Mouse (Mus musculus) C2C12 (cell line): Measurements from ENCODE around the gene Wsb1.

Experiments
- CTCF ChIP-seq: IDR thresholded peaks from one replicate; pipeline ENCODE4 v1.5.1; 2011; ENCODE audit not compliant: control insufficient read depth, insufficient read depth, insufficient read length
- MAX ChIP-seq: IDR thresholded peaks from one replicate; pipeline ENCODE4 v1.6.1; 2011; ENCODE audit warnings: mild to moderate bottlenecking, control low read depth
- MYOD1 ChIP-seq: IDR thresholded peaks from one replicate; pipeline ENCODE4 v1.6.1; 2011; ENCODE audit warnings: low read depth; ENCODE audit not compliant: control insufficient read depth, insufficient read length
- MYOG ChIP-seq: IDR thresholded peaks from one replicate; pipeline ENCODE4 v1.6.1; 2011; ENCODE audit not compliant: control insufficient read depth, insufficient read length; ENCODE audit errors: extremely low read depth
- USF1 ChIP-seq: IDR thresholded peaks from one replicate; pipeline ENCODE4 v1.6.1; 2011; ENCODE audit warnings: low read depth, mild to moderate bottlenecking, control low read depth, moderate library complexity

DNA sequence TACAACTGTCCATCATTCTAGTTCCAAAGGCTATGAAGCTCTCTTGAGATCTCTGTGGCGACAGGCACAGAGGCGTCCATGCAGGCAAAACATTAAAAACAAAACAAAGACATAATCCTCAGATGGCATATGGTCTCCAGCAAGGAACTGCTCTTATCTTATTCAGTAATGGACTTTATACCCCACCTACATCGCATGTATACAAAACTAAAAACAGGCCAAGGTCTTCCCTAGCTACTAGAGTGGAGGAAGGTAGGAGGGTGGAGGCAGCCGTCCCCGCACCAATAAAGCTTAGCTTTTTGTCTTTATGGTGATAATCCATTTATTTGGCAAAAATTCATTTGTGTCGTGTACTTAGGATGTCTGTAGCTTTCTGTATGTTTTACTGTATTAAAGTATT, 48.6 kb upstream of the Wsb1 start:
- TF ChIP-seq CTCF = no peak
- TF ChIP-seq MAX = no peak
- TF ChIP-seq MYOD1 = no peak
- no peak for TF ChIP-seq MYOG
- no peak for TF ChIP-seq USF1
